In the genomic region with DNA sequence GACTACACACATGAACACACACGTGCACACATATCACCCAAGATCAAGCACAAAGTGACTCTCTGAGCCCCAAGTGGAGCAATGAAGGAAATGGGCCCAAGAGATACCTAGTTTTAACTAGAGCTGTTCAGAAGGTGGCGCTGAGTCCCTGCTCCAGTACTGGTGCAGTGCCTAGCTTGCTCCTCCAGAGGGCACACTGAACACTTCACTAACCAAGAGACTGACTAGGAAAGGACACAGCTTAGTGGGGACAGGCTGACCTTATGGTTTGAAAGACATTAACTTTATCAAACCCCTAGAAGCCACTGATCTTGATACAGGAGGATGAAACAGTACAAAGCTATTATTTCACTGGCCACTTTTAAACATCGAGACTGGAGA, we compare ENCODE assay signal across 8 mouse cellular contexts.
DNase-seq lines count a peak whose midpoint lies in the region; ATAC-seq lines count a peak whose summit lies in the region.

No protein-coding gene starts in this region.

- H3K27me3 ChIP-seq in hindbrain, embryonic 14.5 days (ENCODE audit: control insufficient read depth, insufficient read depth, low read length), result no peaks in the 10 kb centered on the region

- no peak overlapping the region for H3K27ac ChIP-seq in hindbrain, embryonic 14.5 days

- no peak overlapping the region for H3K4me3 ChIP-seq in hindbrain, embryonic 14.5 days (replicated peaks; ENCODE audit: low read length)

- H3K4me1 ChIP-seq in hindbrain, embryonic 14.5 days (replicated peaks; ENCODE audit: control insufficient read depth, insufficient read depth, low read length), result no peaks in the 10 kb centered on the region

- no peak; the same call in 1 of the 2 replicates for ATAC-seq in hindbrain, embryonic 14.5 days (ENCODE audit: low FRiP score)

- peak; percentile 84 for DNase-seq in R1 (ENCODE audit: low read depth, low spot score)
- peak; percentile 84 for DNase-seq in cerebellum, adult 8-10 months
- DNase-seq in frontal cortex, adult 2 months (ENCODE audit: extremely low spot score in 1 of 2, low spot score in 1 of 2), result peak; percentile 74 to 93
- peak; percentile 80 for DNase-seq in hindbrain, embryonic 14.5 days (ENCODE audit: low spot score)
- peak; percentile 77 to 81 for DNase-seq in layer of hippocampus, postnatal 36 days
- DNase-seq in lung, postnatal 36 days, result peak; percentile 94
- peak; percentile 67 for DNase-seq in retina, postnatal 7 days (ENCODE audit: low read depth, low spot score)
- DNase-seq in thymus, postnatal 4 days, result peak; percentile 78

- WGBS in hindbrain, embryonic 14.5 days, result 32% methylated on average over 3 of the region's 3 CpGs

- H3K9ac ChIP-seq in hindbrain, embryonic 14.5 days, result no peak overlapping the region

- H3K9me3 ChIP-seq in hindbrain, embryonic 14.5 days (ENCODE audit: control insufficient read depth, low read length), result no peaks in the 10 kb centered on the region

- no peaks in the 10 kb centered on the region for H3K36me3 ChIP-seq in hindbrain, embryonic 14.5 days (replicated peaks; ENCODE audit: control insufficient read depth, insufficient read depth)

- no peak overlapping the region for H3K4me2 ChIP-seq in hindbrain, embryonic 14.5 days (replicated peaks)
